Mouse (Mus musculus) adrenal gland, postnatal 14 days (tissue): ENCODE measurements around the gene Htra1. TPM values are rescaled to one million over a fixed set of nuclear protein-coding genes. Genes with fewer than 3 reads are reported as not detected.
A peak's percentile ranks its signal among the peaks of the same experiment; 100 is the strongest.

Experiments
- DNase-seq: peaks from one replicate; pipeline ENCODE4 v3.0.0; 2021; ENCODE audit warnings: mixed read lengths
- total RNA-seq: library from RNA; stranded (reverse); gene quantifications from 2 replicates; pipeline ENCODE4 v1.2.3, GENCODE M21; 2021

Gene Htra1
- total RNA-seq, 1 experiment from 2014 or later = 77.0 TPM

DNA sequence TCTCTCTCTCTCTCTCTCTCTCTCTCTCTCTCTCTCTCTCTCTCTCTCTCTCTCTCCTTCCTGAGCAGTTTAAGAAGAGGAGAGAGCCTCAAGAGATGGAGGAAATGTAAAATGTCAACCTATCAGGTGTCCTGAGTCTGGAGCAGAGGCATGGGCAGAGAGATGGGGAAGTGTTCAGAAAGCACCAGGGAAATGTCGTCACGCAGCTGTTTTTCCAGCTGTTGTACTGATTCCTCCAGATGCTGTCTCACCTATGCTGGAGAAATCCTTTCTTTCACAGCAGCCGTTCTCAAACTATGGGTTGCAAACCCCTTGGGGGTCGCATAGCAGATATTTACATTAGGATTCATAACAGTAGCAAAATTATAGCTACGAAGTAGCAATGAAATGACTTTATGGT lies 30.5 kb downstream of the Htra1 start:
- no peak for DNase-seq

DNA sequence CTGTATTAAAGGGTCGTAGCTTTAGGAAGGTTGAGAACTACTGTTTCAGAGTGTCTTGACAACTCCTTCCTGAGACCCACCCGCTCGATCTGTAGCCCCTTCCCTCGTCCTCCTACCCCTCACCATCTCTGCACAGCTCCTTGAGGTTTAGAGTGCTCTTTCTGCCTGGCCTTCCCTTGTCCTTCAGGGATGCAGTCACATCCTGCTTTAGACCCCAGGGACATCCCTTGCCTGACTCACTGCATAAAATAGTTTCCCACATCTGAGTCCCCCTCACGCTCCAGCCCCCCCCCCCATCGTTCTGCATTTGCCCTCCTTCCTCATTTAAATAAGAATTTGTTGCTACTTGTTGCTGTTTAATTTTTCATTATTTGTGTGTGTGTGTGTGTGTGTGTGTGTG lies 31.0 kb downstream of the Htra1 start:
- no peak for DNase-seq

DNA sequence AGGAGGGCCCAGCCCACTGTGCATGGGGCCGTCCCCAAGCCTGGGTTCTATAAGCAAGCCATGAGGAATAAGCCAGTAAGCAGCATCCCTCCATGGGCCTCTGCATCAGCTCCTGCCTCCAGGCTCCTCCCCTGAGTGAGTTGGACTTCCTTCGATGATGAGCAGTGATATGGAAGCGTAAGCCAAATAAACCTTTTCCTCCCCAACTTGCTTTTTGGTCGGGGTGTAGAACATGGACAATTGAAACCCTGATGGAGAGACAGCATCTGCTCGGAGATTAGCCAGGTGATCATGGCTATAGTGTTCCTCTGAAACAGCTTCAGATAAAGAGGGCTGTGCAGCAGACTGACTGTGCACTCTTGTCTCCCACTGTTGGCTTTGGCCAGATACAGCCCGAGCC lies 32.0 kb downstream of the Htra1 start:
- no peak for DNase-seq

DNA sequence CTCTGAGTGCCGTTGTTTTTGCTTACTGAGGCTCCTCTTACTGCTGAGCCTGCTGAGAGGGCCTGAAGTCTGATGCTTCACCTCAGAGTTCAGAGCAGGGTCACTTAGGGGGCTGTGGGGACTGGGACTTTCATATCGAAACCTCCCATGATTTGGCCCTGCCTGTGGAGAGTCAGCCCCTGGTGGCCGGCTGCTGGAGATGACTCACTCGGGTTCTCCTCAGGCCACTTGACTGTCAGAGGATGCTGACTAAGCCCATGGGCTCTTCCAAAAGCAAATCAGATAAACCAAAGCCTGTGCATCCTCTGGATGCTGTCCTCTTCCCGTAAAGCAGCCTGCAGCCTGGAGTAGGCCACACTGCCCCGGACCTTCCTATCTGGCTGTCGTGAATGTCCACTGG lies 32.6 kb downstream of the Htra1 start:
- peak; percentile 76 for DNase-seq

- no peak for DNase-seq
Measured at GRCm38 (mm10) chr7:130969076-130969475, 33.2 kb downstream of the Htra1 start.

- no peak for DNase-seq
Measured at GRCm38 (mm10) chr7:130969507-130969906, 33.6 kb downstream of the Htra1 start.

DNA sequence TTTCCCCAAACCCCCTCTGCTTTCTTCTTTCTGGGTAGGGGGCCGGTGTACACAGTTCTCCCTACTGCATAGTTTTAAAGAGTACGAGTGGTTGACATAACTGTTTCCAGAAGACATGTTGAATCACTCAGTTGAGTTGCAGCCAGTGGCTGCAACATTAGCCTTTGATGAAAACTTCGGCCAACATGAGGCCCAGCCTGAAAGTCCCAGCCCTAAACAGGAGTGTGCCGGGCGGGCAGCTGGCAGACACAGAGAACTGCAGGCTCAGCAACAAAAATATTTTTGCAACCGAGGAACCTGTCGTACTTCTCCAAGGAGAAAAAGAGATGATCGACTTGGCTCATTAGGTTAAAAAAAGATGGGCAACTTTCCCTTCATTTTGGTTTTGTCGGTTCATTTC lies 36.9 kb downstream of the Htra1 start:
- no peak for DNase-seq

- peak; percentile 85 for DNase-seq
Measured at GRCm38 (mm10) chr7:130976305-130976935, 40.5 kb downstream of the Htra1 start.

- DNase-seq = peak; percentile 92
Measured at GRCm38 (mm10) chr7:130977794-130978521, 42.0 kb downstream of the Htra1 start.

DNA sequence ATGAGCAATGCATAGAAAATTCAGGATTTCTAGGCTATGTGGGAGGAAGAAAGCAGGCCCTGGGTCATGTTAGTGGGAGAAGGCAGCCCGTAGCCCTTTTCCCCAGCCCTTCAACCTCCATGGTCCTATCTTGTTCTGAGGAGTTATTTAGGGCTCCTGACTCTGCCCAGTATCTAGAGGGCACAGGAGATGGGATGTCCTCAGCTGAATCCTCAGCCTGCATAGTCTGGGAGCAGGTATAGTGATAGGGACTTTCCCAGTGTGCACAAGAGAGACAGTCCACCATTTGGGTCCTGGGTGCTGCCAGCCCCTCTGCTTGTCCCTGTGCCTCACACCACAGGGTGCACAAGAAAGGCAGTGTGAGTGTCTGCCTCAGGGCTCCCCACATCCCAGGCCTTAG lies 42.6 kb downstream of the Htra1 start:
- no peak for DNase-seq

DNA sequence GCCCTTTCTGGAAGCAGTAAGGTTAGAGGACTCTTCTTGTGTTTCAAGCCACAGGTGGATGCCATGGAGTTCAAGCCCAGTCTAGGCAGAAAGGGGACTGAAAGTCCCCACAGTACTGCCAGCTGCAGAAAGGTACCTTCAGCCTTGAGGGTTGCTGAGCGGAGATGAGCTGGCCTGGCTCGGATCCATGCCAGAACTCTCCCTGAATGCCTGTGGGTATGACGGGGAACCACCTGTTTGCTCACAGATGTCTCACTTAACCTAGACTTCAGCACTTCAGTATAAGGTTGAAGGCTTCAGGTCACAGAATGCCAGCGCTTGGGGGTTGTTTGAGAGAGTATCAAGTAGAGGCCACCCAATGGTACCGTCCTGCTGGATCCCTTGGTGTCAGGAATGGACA lies 44.2 kb downstream of the Htra1 start:
- DNase-seq = peak; percentile 75

- DNase-seq = peak; percentile 22
Measured at GRCm38 (mm10) chr7:130982371-130982770, 46.5 kb downstream of the Htra1 start.

GRCm38 (mm10) chr7:130982881-130983280 lies 47.0 kb downstream of the Htra1 start:
- DNase-seq = no peak

GRCm38 (mm10) chr7:130984294-130984693 lies 48.4 kb downstream of the Htra1 start:
- no peak for DNase-seq

DNA sequence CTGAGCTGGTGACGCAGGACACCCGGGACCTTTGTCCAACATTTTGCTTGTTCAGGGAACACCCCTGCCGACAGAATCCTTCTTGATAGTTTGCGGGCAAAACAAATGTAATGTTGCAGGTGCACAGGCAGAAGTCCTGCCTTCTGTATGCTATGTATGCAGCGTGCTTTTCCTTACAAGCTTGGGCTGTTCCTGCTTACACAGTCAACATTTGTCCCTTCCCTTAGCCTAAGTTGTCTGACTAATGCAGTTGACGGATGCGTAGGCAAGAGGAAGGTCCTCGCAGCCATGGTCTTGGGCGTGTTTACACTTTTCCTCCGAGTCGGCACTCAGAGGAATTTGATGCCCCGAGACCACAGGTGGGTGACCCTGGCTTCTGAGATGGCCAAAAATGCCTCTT lies 49.3 kb downstream of the Htra1 start:
- DNase-seq = no peak

DNA sequence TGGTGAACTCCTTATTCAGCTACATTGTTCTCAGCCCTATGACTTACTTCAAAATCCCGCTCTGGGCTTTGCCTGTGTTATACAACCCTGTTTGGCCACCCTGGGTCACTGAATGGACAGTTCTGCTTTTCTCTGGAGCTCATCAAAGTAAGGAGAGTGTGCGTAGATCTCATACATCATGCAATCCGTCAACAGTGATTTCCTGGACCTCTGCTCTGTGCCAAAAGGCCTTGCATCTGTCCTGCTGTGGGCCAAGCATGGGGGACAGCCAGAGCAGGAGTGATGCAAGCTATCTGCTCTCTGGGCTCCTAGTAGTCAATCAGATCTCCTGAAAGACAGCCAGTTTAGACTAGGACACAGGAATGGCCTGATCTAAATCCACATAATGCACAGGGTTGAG lies 49.8 kb downstream of the Htra1 start:
- DNase-seq = peak; percentile 60

DNA sequence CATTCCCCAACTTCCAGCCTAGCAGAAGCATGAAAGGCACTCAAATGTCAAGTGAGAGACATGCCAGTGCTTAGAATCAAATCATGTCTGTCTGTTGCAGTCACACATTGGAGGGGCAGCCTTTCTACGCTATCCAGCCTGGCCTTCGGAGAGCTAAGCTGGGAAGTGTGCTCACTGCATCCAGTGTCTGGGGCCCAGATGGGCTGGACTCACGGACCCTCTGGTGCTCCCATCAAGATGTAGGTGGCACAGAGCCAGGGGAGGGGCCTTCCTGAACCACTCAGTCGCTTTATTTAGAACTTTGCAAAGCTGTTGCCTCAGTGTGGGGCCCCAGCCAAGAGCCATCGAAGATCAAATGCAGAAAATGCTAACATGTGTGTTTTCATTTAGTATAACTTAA lies 52.2 kb downstream of the Htra1 start:
- DNase-seq = no peak

- DNase-seq = peak; percentile 66
Measured at GRCm38 (mm10) chr7:130989371-130989770, 53.5 kb downstream of the Htra1 start.

DNA sequence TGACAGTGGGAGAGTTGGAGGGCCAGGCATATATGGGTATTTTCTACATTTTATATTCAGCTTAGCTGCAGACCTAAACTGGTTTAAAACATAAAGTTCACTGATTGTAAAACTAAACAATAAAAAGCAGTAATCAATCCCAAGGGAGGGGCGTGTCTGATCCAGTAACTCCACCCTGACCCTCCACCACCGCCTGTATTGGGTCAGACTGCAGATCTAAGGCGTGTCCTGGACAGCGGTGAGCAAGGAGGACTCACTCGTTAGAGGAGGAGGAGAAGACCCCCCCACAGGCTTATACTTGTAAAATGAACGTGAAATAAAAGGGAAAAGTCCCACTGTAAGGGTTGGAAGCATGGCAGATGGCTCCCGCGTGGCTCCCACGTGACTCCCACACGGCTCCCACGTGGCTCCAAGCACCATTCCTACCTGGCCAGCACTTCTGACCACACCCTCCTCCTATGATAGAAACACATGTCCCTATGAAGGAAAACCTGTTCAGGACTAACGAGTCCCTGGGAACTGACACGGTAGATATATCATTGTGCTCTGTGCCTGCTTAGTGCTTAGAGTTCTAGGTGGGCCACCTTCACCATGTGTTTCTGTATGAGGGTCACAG lies 55.4 kb downstream of the Htra1 start:
- no peak for DNase-seq

DNA sequence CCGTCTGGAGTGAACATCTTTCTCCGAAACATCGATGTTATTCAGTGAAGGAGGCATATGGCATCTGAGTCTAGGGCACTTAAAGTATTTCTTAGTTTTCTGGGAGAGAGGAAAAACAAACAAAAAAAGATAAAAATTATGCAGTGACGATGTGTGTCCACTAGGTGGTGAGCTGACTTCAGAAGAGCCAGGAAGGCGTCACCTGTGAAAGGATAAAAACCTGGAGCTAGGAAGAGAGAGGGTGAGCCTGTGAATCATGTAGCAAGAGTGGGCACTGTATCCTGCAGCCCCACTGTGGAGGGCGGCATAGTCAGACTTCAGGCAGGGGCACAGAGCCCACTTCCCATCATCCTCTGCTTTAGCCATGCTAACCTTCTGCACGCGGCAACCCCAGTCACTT lies 58.0 kb downstream of the Htra1 start:
- DNase-seq = no peak

DNA sequence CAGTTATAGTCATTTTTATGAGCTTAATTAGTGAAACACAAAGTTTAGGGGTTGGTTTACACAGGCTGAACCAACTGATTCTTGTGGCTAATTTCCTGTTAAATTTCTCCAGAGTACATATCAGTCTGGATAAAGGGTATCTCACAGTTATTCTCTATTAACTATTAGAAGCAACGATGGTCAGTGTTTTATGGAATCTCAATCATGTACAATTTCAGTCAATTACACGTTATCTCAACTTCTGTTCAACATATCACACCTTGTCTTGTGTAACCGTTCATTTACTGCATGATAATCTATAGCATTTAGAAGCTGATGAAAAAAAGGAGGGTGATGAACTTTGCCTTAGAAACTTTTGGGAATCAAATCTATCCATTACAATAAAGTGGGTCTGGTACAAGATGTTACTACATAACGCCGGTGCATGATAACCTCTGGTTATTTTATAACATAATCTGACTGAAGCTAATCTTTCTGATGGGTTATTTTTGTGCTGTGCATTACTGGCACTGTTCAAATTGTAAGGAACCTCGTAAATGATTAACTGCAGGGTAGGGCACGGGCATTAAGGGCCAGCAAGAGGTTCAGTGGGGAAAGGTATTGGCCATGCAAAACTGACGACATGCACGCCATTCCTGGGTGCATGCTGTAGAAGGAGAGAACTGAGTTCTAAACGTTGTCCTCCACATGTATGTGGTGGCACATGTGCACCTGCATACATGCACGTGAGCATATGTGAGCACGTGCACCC lies 66.2 kb downstream of the Htra1 start:
- no peak for DNase-seq

GRCm38 (mm10) chr7:131004071-131004470 lies 68.2 kb downstream of the Htra1 start:
- DNase-seq = no peak

DNA sequence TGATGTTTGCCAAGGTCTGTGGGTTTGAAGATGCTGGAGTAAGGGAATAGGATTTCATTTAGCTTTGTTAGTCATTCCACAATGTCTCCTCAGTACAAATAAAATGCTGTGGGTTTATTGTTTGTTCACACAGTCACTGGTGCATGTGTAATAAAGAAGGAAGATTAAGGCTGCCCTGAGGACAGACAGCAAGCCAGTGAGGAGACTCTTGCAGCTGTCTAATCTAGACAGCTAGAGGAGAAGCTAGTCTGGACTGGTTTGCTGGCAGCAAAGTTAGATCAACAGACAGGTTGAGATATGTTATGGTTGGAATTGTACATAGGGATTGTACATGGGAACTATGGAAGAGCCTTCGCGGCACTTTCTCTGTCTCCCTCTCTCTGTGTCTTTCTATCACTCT lies 71.3 kb downstream of the Htra1 start:
- DNase-seq = no peak
